Mouse (Mus musculus) heart, adult 2 months (tissue): ENCODE measurements around the gene Rgs3. TPM values are rescaled to one million over a fixed set of nuclear protein-coding genes. Genes with fewer than 3 reads are reported as not detected.
A peak's percentile ranks its signal among the peaks of the same experiment; 100 is the strongest.

Experiments
- DNase-seq, 2 experiments: peaks; one replicate each; pipeline ENCODE4 v3.0.0; 2021
- H3K27ac ChIP-seq: fragments of 200-600 bp; 2 replicates; pipeline ENCODE4 v1.8.1; 2022
- H3K27me3 ChIP-seq: fragments of 200-500 bp; 2 replicates; pipeline ENCODE4 v1.6.1; 2012; ENCODE audit warnings: mild to moderate bottlenecking, low read length, inconsistent platforms, mixed read lengths; ENCODE audit not compliant: control insufficient read depth, insufficient read depth
- H3K36me3 ChIP-seq: fragments of 200-500 bp; 2 replicates; pipeline ENCODE4 v1.6.1; 2012; ENCODE audit warnings: low read length, inconsistent platforms; ENCODE audit not compliant: control insufficient read depth, insufficient read depth
- H3K4me1 ChIP-seq: fragments of 200-500 bp; 2 replicates; pipeline ENCODE4 v1.6.1; 2011; ENCODE audit warnings: low read length; ENCODE audit not compliant: control insufficient read depth, insufficient read depth
- H3K4me3 ChIP-seq: fragments of 200-600 bp; 2 replicates; pipeline ENCODE4 v1.8.1; 2022
- H3K79me2 ChIP-seq: fragments of 200-500 bp; replicated peaks from 2 replicates; pipeline ENCODE4 v1.6.1; 2012; ENCODE audit warnings: mild to moderate bottlenecking, inconsistent platforms, low read length, moderate library complexity, mixed read lengths; ENCODE audit not compliant: control insufficient read depth, insufficient read depth
- H3K9ac ChIP-seq: fragments of 200-500 bp; 2 replicates; pipeline ENCODE4 v1.6.1; 2012; ENCODE audit warnings: low read depth, mild to moderate bottlenecking, control low read depth, inconsistent platforms, low read length, mixed read lengths
- CTCF ChIP-seq: fragments of 200-600 bp; IDR thresholded peaks from 2 replicates; pipeline ENCODE4 v1.8.1; 2022; ENCODE audit warnings: antibody characterized with exemption, mild to moderate bottlenecking, moderate library complexity
- EP300 ChIP-seq: fragments of 200-500 bp; IDR thresholded peaks from 2 replicates; pipeline ENCODE4 v1.6.1; 2011; ENCODE audit warnings: low read depth, low read length, control low read depth; ENCODE audit not compliant: insufficient read depth
- POLR2A ChIP-seq: fragments of 200-500 bp; IDR thresholded peaks from 2 replicates; pipeline ENCODE4 v1.6.1; 2011; ENCODE audit warnings: mild to moderate bottlenecking, low read depth, low read length, control low read depth; ENCODE audit not compliant: insufficient read depth
- WGBS: fragments of 180-500 bp; shearing (Covaris S2); methylation state at CpG from one replicate; pipeline ENCODE4 v1.1.7; 2018; 5-methylcytosine and 5-hydroxymethylcytosine counted together
- intact Hi-C: fragments of 180-260 bp; cut with DNase I; formaldehyde crosslinking; loops from one replicate; pipeline ENCODE4 v1.15.1; 2025
- polyA plus RNA-seq: library from polyadenylated mRNA; depleted of rRNA; stranded (reverse); fragments of >200 nt; gene quantifications from 2 replicates; pipeline ENCODE4 v1.2.3, GENCODE M21; 2012
- total RNA-seq, 2 experiments: library from RNA; stranded (reverse); gene quantifications; 2 replicates each; pipeline ENCODE4 v1.2.3; 2021

Rgs3 gene
- total and polyA plus RNA-seq, 3 experiments = 23.5 to 48.1 (median 33.7) TPM

DNA sequence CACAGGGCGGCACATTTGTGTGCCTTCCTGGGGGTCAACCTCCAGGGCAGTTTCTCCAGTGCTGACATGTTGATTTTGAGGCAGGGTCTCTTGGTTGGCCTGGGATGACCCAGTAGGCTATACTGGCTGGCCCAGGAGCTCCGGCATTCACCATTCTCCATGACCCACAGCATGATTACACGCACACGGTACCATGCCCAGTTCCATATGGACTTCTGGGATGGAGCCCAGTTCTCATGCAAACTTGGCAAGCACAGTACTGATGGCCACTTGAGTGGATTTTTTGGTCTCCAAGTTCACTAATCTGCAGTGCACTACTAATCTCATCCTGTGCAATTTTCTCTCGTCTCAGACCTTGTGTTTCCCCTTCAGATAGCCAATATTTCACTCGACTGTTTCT, 8.0 kb downstream of the Rgs3 start:
- H3K79me2 ChIP-seq = no peaks in the 10 kb centered on the region
- H3K27me3 ChIP-seq = 0 out of 2 replicates have a peak, but pooled peaks cover 2% of the 10 kb centered on the region
- intact Hi-C loops = no loop called here
- no peaks in the 10 kb centered on the region for H3K36me3 ChIP-seq
- no peak overlapping the region for H3K9ac ChIP-seq
- whole genome bisulfite sequencing = 74% methylated on average over 6 of the region's 6 CpGs
- H3K27ac ChIP-seq = no peak overlapping the region
- no peak for DNase-seq
- no peak overlapping the region for H3K4me3 ChIP-seq
- TF ChIP-seq CTCF (no peak), EP300 (no peak), POLR2A (no peak)
- peaks cover 2% of the 10 kb centered on the region for H3K4me1 ChIP-seq

DNA sequence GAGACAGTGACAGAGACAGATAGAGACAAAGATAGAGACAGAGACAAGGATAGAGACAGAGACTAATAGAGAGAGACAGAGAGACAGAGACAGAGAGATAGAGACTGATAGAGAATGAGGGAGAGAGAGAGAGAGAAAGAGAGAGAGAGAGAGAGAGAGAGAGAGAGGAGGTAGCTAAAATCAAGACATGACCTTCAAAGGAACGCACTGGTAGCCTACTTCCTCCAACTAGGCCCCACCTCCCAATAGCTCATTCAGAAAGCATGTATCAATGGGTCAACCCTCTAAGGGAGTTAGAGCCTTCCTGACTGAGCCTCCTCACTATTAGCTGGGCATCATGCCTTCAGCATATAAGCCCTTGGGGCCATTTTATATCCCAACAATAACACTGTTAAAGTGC, 8.7 kb downstream of the Rgs3 start:
- WGBS = 65% methylated on average over 1 of the region's 1 CpGs
- no peaks in the 10 kb centered on the region for H3K36me3 ChIP-seq
- no peak for TF ChIP-seq POLR2A
- TF ChIP-seq EP300 = no peak
- TF ChIP-seq CTCF = no peak
- H3K27me3 ChIP-seq = 0 out of 2 replicates have a peak, but pooled peaks cover 2% of the 10 kb centered on the region
- no peaks in the 10 kb centered on the region for H3K79me2 ChIP-seq
- no peak for DNase-seq
- no peak overlapping the region for H3K27ac ChIP-seq
- peaks cover 2% of the 10 kb centered on the region for H3K4me1 ChIP-seq
- H3K4me3 ChIP-seq = no peak overlapping the region
- no peak overlapping the region for H3K9ac ChIP-seq
- intact Hi-C loops = no loop called here

DNA sequence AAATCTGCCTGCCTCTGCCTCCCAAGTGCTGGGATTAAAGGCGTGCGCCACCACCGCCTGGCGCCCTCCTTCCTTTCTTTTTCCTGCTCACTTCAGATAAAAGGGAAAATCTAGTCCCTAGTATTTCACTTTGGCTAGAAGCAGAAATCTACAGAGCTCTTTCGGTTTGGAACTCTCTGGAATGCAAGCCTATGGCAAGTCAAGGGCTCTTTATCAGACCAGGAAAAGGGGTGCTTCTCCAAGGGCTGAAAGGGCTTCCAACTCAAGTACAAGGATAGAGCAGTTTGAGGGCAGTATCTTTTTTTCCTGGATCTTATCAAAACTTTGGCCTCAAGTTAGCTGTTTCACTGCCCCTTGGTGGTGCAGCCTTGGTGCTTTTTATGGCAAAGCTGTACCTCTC, 10.0 kb downstream of the Rgs3 start:
- H3K4me1 ChIP-seq = peaks cover 2% of the 10 kb centered on the region
- H3K36me3 ChIP-seq = no peaks in the 10 kb centered on the region
- intact Hi-C loops = no loop called here
- 93% methylated on average over 5 of the region's 5 CpGs for WGBS
- DNase-seq = no peak
- H3K9ac ChIP-seq = no peak overlapping the region
- 0 out of 2 replicates have a peak, but pooled peaks cover 2% of the 10 kb centered on the region for H3K27me3 ChIP-seq
- TF ChIP-seq EP300 (no peak), POLR2A (no peak), CTCF (no peak)
- H3K79me2 ChIP-seq = no peaks in the 10 kb centered on the region
- no peak overlapping the region for H3K27ac ChIP-seq
- H3K4me3 ChIP-seq = no peak overlapping the region

DNA sequence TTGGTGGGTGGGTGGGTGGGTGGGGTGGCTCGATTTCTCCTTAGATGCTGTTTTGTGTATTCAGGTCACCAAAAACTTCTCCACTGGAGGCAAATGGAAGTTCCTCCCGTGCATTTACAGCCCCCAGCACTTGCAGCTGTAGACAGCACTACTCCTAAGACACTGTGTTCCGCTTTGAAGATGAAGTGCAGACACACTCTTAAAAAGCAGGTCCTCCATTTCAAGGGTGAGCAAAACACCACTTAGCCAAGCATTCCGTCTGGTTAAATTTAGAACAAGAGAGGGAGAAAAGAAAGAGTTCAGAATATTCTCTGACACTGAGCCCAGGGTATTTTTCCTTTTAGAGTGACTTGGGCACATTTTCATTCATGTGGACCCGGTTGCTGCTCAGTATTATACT, 10.4 kb downstream of the Rgs3 start:
- 0 out of 2 replicates have a peak, but pooled peaks cover 2% of the 10 kb centered on the region for H3K27me3 ChIP-seq
- TF ChIP-seq POLR2A (no peak), EP300 (no peak), CTCF (no peak)
- H3K4me3 ChIP-seq = no peak overlapping the region
- intact Hi-C loops = no loop called here
- 58% methylated on average over 5 of the region's 5 CpGs for WGBS
- H3K9ac ChIP-seq = no peak overlapping the region
- no peaks in the 10 kb centered on the region for H3K79me2 ChIP-seq
- H3K36me3 ChIP-seq = no peaks in the 10 kb centered on the region
- H3K27ac ChIP-seq = no peak overlapping the region
- peaks cover 2% of the 10 kb centered on the region for H3K4me1 ChIP-seq
- no peak for DNase-seq

DNA sequence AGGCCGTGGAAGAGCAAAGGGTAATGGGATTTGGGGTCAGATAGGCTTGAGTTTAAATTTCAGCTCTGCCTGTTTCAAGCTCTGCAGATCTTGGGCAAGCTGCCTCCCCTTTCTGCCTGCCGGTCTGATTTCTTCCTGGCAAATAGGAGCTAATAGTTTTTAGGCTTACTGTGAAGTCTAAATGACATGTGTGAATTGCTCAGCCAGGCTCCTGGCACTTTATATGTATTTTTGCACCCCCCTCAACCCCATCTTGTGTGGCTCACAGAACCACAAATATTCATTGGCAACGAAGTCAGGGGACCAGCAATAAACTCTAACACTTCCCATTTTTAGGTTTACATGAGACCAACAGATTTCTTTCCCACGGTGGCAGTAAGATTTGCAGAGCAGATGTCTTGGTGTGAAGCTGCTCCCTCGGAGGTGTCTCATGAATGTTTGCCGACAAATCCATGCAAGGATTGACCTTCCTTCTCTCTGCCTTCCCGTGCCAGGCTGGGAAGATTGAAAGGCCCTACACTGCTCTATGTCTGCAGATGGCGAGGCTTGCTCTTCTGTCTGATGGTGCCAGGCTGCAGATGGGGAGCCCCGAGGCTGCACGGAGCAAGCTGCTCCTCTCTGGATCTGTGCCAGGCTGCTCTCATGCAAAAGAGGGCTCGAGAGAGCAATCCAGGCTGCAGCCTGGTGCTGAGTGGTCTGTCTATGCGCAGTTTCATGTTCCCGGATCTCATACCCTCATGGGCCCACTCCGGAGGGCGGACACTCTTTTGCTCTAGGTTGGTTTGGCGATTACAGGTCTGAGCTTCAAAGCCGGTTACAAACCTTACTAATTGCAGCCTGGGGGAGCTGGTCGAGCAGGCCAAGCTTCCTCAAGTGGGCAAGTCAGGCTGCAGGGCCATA, 23.0 kb downstream of the Rgs3 start:
- Histone ChIP-seq H3K27me3 (no peaks in the 10 kb centered on the region), H3K4me3 (peak overlapping the region; percentile 46; the same call in 1 of the 2 replicates), H3K9ac (no peak overlapping the region), H3K79me2 (no peaks in the 10 kb centered on the region), H3K36me3 (no peaks in the 10 kb centered on the region), H3K4me1 (0 out of 2 replicates have a peak, but pooled peaks cover 2% of the 10 kb centered on the region), H3K27ac (no peak overlapping the region; the same call in 1 of the 2 replicates)
- TF ChIP-seq CTCF (no peak), POLR2A (no peak), EP300 (no peak)
- DNase-seq = no peak
- WGBS = 36% methylated on average over 18 of the region's 18 CpGs
- intact Hi-C loops = no loop called here
